Mouse (Mus musculus) intestine, embryonic 15.5 days (tissue): ENCODE measurements around the gene Rgs17. TPM values are rescaled to one million over a fixed set of nuclear protein-coding genes. Genes with fewer than 3 reads are reported as not detected.

ENCODE experiments used
- ATAC-seq: fragments of 200-750 bp; cut with Nextera tagmentation; 2 replicates; pipeline ENCODE4 v1.8.0; 2017; ENCODE audit warnings: moderate TSS enrichment, moderate library complexity
- H3K27ac ChIP-seq: fragments of 300-500 bp; sonication (generic); 2 replicates; pipeline ENCODE4 v1.5.1; 2015; ENCODE audit warnings: mild to moderate bottlenecking, inconsistent platforms
- H3K27me3 ChIP-seq: fragments of 300-500 bp; sonication (generic); replicated peaks from 2 replicates; pipeline ENCODE4 v1.6.1; 2015; ENCODE audit warnings: inconsistent platforms
- H3K36me3 ChIP-seq: fragments of 300-500 bp; sonication (generic); 2 replicates; pipeline ENCODE4 v1.6.1; 2015; ENCODE audit warnings: inconsistent platforms
- H3K4me1 ChIP-seq: fragments of 300-500 bp; sonication (generic); replicated peaks from 2 replicates; pipeline ENCODE4 v1.6.1; 2015; ENCODE audit warnings: inconsistent platforms
- H3K4me2 ChIP-seq: fragments of 300-500 bp; sonication (generic); replicated peaks from 2 replicates; pipeline ENCODE4 v1.6.1; 2015; ENCODE audit warnings: mild to moderate bottlenecking, inconsistent platforms
- H3K4me3 ChIP-seq: fragments of 300-500 bp; sonication (generic); replicated peaks from 2 replicates; pipeline ENCODE4 v1.5.1; 2015; ENCODE audit warnings: inconsistent platforms
- H3K9ac ChIP-seq: fragments of 300-500 bp; sonication (generic); 2 replicates; pipeline ENCODE4 v1.6.1; 2015; ENCODE audit warnings: inconsistent platforms
- H3K9me3 ChIP-seq: fragments of 300-500 bp; sonication (generic); 2 replicates; pipeline ENCODE4 v1.6.1; 2016; ENCODE audit warnings: inconsistent platforms
- WGBS: fragments of 180-500 bp; shearing (Covaris S2); methylation state at CpG from one replicate; pipeline ENCODE4 v1.1.7; 2015; 5-methylcytosine and 5-hydroxymethylcytosine counted together
- polyA plus RNA-seq: library from polyadenylated mRNA; unstranded; fragments of >200 nt; fragmentation: Nextera tagmentation; extraction: Ambion mirVana; gene quantifications from 2 replicates; pipeline ENCODE4 v1.2.1, GENCODE M21; 2015

Gene Rgs17
- polyA plus RNA-seq, 1 experiment from 2014 or later = 2.5 TPM

DNA sequence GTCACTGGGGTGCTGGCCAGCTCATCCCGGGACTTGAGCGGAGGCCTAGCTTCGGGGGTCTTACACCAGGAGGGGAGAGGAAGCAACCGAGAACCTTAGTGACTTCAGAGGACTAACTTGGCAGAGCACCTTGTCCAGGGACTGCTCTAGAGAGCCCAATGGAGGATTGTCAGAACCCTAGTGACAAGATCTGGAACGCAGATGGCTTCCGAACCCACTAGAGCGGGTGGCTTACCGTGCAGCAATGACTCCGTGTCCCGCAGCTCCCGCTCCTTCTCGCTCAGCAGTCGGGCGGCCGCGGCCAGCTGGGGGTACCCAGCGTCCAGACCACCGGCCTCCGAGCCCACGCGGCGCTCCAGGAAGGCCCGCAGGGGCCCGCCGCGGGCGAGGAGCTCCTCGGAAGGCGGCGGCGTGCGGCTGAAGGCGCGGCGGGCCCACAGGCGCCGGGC is 98.9 kb downstream of the Rgs17 start:
- H3K36me3 ChIP-seq = 0 out of 2 replicates have a peak, but pooled peaks cover 2% of the 10 kb centered on the region
- H3K4me3 ChIP-seq = peak overlapping the region; percentile 87
- under 1% methylated on average over 37 of the region's 37 CpGs for WGBS
- peak; percentile 35 for ATAC-seq
- peaks cover 12% of the 10 kb centered on the region for H3K4me1 ChIP-seq
- no peaks in the 10 kb centered on the region for H3K27me3 ChIP-seq
- peak overlapping the region; percentile 59 for H3K4me2 ChIP-seq
- peak overlapping the region; percentile 86 for H3K9ac ChIP-seq
- H3K9me3 ChIP-seq = no peaks in the 10 kb centered on the region
- H3K27ac ChIP-seq = peak overlapping the region; percentile 94

DNA sequence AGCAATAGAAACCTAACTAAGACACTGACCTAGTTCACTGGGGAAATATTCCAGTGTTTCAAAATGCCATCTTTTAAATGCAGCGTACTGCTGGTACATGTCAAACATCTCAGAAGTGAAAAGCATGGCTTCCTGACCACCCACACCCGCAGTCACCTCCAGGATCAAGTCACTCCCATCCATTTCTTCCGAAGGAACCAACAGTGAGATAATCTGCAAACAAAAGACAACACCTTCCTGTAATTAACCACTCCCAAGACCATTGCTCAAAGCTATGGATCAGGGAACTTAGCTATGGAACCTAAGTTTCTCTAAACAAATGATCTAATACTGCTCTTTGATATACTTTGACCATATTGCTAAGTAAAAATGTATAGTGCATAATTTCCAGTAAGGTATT is 103.4 kb downstream of the Rgs17 start:
- peaks cover 17% of the 10 kb centered on the region for H3K36me3 ChIP-seq
- H3K4me1 ChIP-seq = peaks cover 12% of the 10 kb centered on the region
- no peaks in the 10 kb centered on the region for H3K9me3 ChIP-seq
- WGBS = 89% methylated on average over 3 of the region's 3 CpGs
- ATAC-seq = no peak
- no peak overlapping the region for H3K4me2 ChIP-seq
- H3K27ac ChIP-seq = no peak overlapping the region
- H3K4me3 ChIP-seq = no peak overlapping the region
- H3K27me3 ChIP-seq = no peaks in the 10 kb centered on the region
- H3K9ac ChIP-seq = no peak overlapping the region

- Histone ChIP-seq H3K27me3 (no peaks in the 10 kb centered on the region), H3K36me3 (peaks cover 29% of the 10 kb centered on the region), H3K4me3 (no peak overlapping the region), H3K4me1 (no peaks in the 10 kb centered on the region), H3K4me2 (no peak overlapping the region), H3K9ac (no peak overlapping the region), H3K27ac (no peak overlapping the region), H3K9me3 (no peaks in the 10 kb centered on the region)
- no peak for ATAC-seq
- 98% methylated on average over 2 of the region's 2 CpGs for WGBS
Measured at GRCm38 (mm10) chr10:5815968-5816367, 106.2 kb downstream of the Rgs17 start.

- 78% methylated on average over 11 of the region's 11 CpGs for WGBS
- no peak overlapping the region for H3K9ac ChIP-seq
- ATAC-seq = no peak
Measured at GRCm38 (mm10) chr10:5813724-5814123, 108.5 kb downstream of the Rgs17 start.

GRCm38 (mm10) chr10:5807683-5808082 is 114.5 kb downstream of the Rgs17 start:
- Histone ChIP-seq H3K4me2 (no peak overlapping the region), H3K36me3 (peaks cover 8% of the 10 kb centered on the region), H3K4me1 (peaks cover 3% of the 10 kb centered on the region), H3K9me3 (no peaks in the 10 kb centered on the region), H3K4me3 (no peak overlapping the region), H3K27ac (peak overlapping the region; percentile 61), H3K27me3 (no peaks in the 10 kb centered on the region), H3K9ac (no peak overlapping the region)
- no peak for ATAC-seq
- 58% methylated on average over 2 of the region's 2 CpGs for WGBS

More at GRCm38 (mm10) chr10:5813724-5814123, 108.5 kb downstream of the Rgs17 start:
- Histone ChIP-seq H3K4me1 (no peaks in the 10 kb centered on the region), H3K4me3 (no peak overlapping the region), H3K4me2 (no peak overlapping the region), H3K9me3 (no peaks in the 10 kb centered on the region), H3K36me3 (peaks cover 29% of the 10 kb centered on the region), H3K27ac (no peak overlapping the region), H3K27me3 (no peaks in the 10 kb centered on the region)

- peaks cover 5% of the 10 kb centered on the region for H3K36me3 ChIP-seq
- H3K9me3 ChIP-seq = no peaks in the 10 kb centered on the region
- no peaks in the 10 kb centered on the region for H3K27me3 ChIP-seq
- no peak for ATAC-seq
- no peak overlapping the region for H3K9ac ChIP-seq
- H3K4me3 ChIP-seq = no peak overlapping the region
- WGBS = 72% methylated on average over 3 of the region's 4 CpGs
- peak overlapping the region; percentile 61 for H3K27ac ChIP-seq
- no peak overlapping the region for H3K4me2 ChIP-seq
- peaks cover 6% of the 10 kb centered on the region for H3K4me1 ChIP-seq
Measured at GRCm38 (mm10) chr10:5806996-5807395, 115.2 kb downstream of the Rgs17 start.

- no peaks in the 10 kb centered on the region for H3K9me3 ChIP-seq
- H3K36me3 ChIP-seq = peaks cover 7% of the 10 kb centered on the region
- H3K4me3 ChIP-seq = peak overlapping the region; percentile 73
- no peaks in the 10 kb centered on the region for H3K27me3 ChIP-seq
- H3K9ac ChIP-seq = peak overlapping the region; percentile 57
- peak overlapping the region; percentile 79 for H3K27ac ChIP-seq
- no peak for ATAC-seq
- H3K4me1 ChIP-seq = peaks cover 10% of the 10 kb centered on the region
- peak overlapping the region; percentile 55 for H3K4me2 ChIP-seq
- 9% methylated on average over 8 of the region's 8 CpGs for whole genome bisulfite sequencing
Measured at GRCm38 (mm10) chr10:5806416-5806815, 115.8 kb downstream of the Rgs17 start.

GRCm38 (mm10) chr10:5805731-5806307 is 116.4 kb downstream of the Rgs17 start:
- peak overlapping the region; percentile 73 for H3K4me3 ChIP-seq
- ATAC-seq = peak; percentile 93
- peak overlapping the region; percentile 55 for H3K4me2 ChIP-seq
- H3K4me1 ChIP-seq = peaks cover 10% of the 10 kb centered on the region
- H3K9me3 ChIP-seq = no peaks in the 10 kb centered on the region
- peak overlapping the region; percentile 85 for H3K27ac ChIP-seq
- under 1% methylated on average over 43 of the region's 43 CpGs for WGBS
- H3K36me3 ChIP-seq = peaks cover 12% of the 10 kb centered on the region
- H3K27me3 ChIP-seq = no peaks in the 10 kb centered on the region
- peak overlapping the region; percentile 57 for H3K9ac ChIP-seq

- H3K4me2 ChIP-seq = peak within 1 kb of the TSS; percentile 82
- H3K9ac ChIP-seq = peak within 1 kb of the TSS; percentile 61
- H3K36me3 ChIP-seq = peaks cover 17% of the 10 kb centered on the region
- under 1% methylated on average over 42 of the region's 42 CpGs for WGBS
- peak within 1 kb of the TSS; percentile 85 for H3K27ac ChIP-seq
- peak within 1 kb of the TSS; percentile 73 for H3K4me3 ChIP-seq
- ATAC-seq = peak; percentile 94
- H3K9me3 ChIP-seq = no peaks in the 10 kb centered on the region
- H3K27me3 ChIP-seq = no peaks in the 10 kb centered on the region
- peaks cover 10% of the 10 kb centered on the region for H3K4me1 ChIP-seq
Measured at GRCm38 (mm10) chr10:5805243-5805730, 116.9 kb downstream of the Rgs17 start, which contains the start of gene Fbxo5. Fbxo5 (minus strand) TSS chr10:5805600.

DNA sequence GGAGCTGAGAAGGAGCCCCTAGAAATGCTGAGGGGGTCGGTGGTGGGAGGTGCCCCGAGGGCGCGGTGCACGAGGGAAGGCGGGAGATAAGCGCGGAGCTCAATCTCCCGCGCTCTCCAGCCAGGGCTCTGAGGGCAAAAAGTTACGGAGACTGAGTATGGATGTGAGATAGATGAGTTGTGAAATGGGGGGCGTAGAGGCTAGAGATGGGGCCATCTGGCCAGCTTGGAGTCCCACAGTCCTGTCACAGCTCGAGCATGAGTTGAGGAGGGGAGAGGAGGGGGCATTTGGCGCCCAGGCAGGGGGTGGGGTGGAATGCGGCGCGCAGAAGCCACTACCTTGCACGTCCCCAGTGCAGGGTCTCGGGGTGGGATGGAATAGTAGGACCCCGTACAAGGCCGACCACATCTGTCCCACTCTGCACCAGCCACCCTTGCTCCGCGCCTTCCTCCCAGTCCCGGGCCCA is 117.5 kb downstream of the Rgs17 start:
- Histone ChIP-seq H3K4me2 (peak overlapping the region; percentile 82), H3K9ac (peak overlapping the region; percentile 61), H3K27me3 (no peaks in the 10 kb centered on the region), H3K27ac (peak overlapping the region; percentile 80), H3K4me3 (peak overlapping the region; percentile 73), H3K9me3 (no peaks in the 10 kb centered on the region), H3K4me1 (peaks cover 10% of the 10 kb centered on the region), H3K36me3 (peaks cover 23% of the 10 kb centered on the region)
- WGBS = under 1% methylated on average over 24 of the region's 24 CpGs
- ATAC-seq = peak; percentile 20

DNA sequence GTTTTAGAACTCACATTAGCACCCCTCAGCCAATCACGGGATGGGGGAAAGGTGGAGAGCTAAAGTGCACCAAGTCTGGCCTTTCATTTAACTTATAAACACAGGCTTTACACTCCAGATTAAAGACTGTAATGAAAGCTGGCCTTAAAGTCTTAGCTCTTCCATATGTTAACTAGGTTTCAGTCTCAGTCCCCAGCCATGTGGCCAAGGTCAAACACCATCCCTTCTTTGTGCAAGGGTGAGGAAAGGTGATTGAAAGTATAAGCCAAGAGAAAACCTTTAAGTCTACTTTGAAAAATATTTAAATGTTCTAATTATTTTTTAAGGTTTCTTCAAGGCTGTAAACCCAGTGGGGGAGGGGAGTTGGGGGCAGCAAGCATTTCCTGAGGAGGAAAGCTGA is 118.5 kb downstream of the Rgs17 start:
- Histone ChIP-seq H3K27ac (no peak overlapping the region), H3K27me3 (no peaks in the 10 kb centered on the region), H3K9me3 (no peaks in the 10 kb centered on the region), H3K4me3 (peak overlapping the region; percentile 38), H3K4me2 (peak overlapping the region; percentile 65), H3K9ac (peak overlapping the region; percentile 39), H3K36me3 (peaks cover 25% of the 10 kb centered on the region), H3K4me1 (peaks cover 10% of the 10 kb centered on the region)
- WGBS = 0% methylated on average over 1 of the region's 1 CpGs
- no peak for ATAC-seq

- peak overlapping the region; percentile 38 for H3K4me3 ChIP-seq
- no peak for ATAC-seq
- no peaks in the 10 kb centered on the region for H3K9me3 ChIP-seq
- H3K27ac ChIP-seq = no peak overlapping the region
- H3K4me2 ChIP-seq = peak overlapping the region; percentile 65
- H3K4me1 ChIP-seq = peaks cover 10% of the 10 kb centered on the region
- WGBS = 14% methylated on average over 6 of the region's 6 CpGs
- no peaks in the 10 kb centered on the region for H3K27me3 ChIP-seq
- peak overlapping the region; percentile 39 for H3K9ac ChIP-seq
- peaks cover 28% of the 10 kb centered on the region for H3K36me3 ChIP-seq
Measured at GRCm38 (mm10) chr10:5802866-5803265, 119.3 kb downstream of the Rgs17 start.

DNA sequence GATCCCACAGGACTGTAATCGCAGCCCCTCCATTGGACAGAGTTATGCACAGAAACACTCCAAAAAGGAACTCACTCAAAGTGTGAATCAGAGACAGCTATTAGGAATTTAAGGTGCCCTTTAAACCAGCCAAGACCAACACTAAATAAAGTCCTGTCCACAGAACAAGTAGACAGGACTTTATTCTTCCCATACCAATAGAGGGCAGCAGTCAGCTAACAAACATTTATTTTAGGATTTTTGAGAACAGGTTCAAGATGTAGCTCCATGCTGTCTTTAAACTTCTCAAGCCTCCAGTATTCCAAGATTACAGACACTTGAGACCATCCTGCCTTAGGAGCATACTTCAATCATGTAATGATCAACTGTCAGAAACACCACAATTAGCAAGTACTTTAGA is 121.7 kb downstream of the Rgs17 start:
- peaks cover 28% of the 10 kb centered on the region for H3K36me3 ChIP-seq
- H3K4me2 ChIP-seq = no peak overlapping the region
- no peak overlapping the region for H3K9ac ChIP-seq
- no peaks in the 10 kb centered on the region for H3K27me3 ChIP-seq
- no peak for ATAC-seq
- H3K4me3 ChIP-seq = no peak overlapping the region
- H3K9me3 ChIP-seq = no peaks in the 10 kb centered on the region
- whole genome bisulfite sequencing = 96% methylated on average over 1 of the region's 1 CpGs
- H3K27ac ChIP-seq = no peak overlapping the region
- H3K4me1 ChIP-seq = peaks cover 10% of the 10 kb centered on the region
